Mouse (Mus musculus) heart, embryonic 11.5 days (tissue): ENCODE data around the gene Myt1l. TPM values are rescaled to one million over a fixed set of nuclear protein-coding genes. Genes with fewer than 3 reads are reported as not detected.

Experiments
- ATAC-seq: fragments of 200-750 bp; cut with Nextera tagmentation; replicated peaks from 2 replicates; pipeline ENCODE4 v1.8.0; 2017; ENCODE audit warnings: moderate library complexity; ENCODE audit not compliant: insufficient number of reproducible peaks, low FRiP score, low TSS enrichment
- H3K27ac ChIP-seq: fragments of 300-500 bp; sonication (generic); 2 replicates; pipeline ENCODE4 v1.5.1; 2014; ENCODE audit warnings: mild to moderate bottlenecking, low read depth, low read length
- H3K27me3 ChIP-seq: fragments of 300-500 bp; sonication (generic); 2 replicates; pipeline ENCODE4 v1.6.1; 2014; ENCODE audit warnings: mild to moderate bottlenecking, low read length, mixed read lengths; ENCODE audit not compliant: control insufficient read depth, insufficient read depth
- H3K36me3 ChIP-seq: fragments of 300-500 bp; sonication (generic); 2 replicates; pipeline ENCODE4 v1.6.1; 2014; ENCODE audit warnings: mild to moderate bottlenecking, low read length, moderate library complexity, mixed read lengths; ENCODE audit not compliant: control insufficient read depth, insufficient read depth
- H3K4me1 ChIP-seq: fragments of 300-500 bp; sonication (generic); 2 replicates; pipeline ENCODE4 v1.6.1; 2014; ENCODE audit warnings: low read length; ENCODE audit not compliant: control insufficient read depth, insufficient read depth
- H3K4me2 ChIP-seq: fragments of 300-500 bp; sonication (generic); 2 replicates; pipeline ENCODE4 v1.6.1; 2014; ENCODE audit warnings: mild to moderate bottlenecking, moderate library complexity
- H3K4me3 ChIP-seq: fragments of 300-500 bp; sonication (generic); 2 replicates; pipeline ENCODE4 v1.5.1; 2014; ENCODE audit warnings: low read depth, low read length
- H3K9ac ChIP-seq: fragments of 300-500 bp; sonication (generic); 2 replicates; pipeline ENCODE4 v1.6.1; 2014; ENCODE audit warnings: mild to moderate bottlenecking, low read depth, low read length, moderate library complexity
- H3K9me3 ChIP-seq: fragments of 300-500 bp; sonication (generic); replicated peaks from 2 replicates; pipeline ENCODE4 v1.6.1; 2016; ENCODE audit warnings: low read length; ENCODE audit not compliant: control insufficient read depth
- WGBS: fragments of 180-500 bp; shearing (Covaris S2); extraction: QIAGEN DNeasy Blood & Tissue Kit; methylation state at CpG from one replicate; pipeline ENCODE4 v1.1.7; 2014; ENCODE audit not compliant: insufficient replicate concordance; 5-methylcytosine and 5-hydroxymethylcytosine counted together
- polyA plus RNA-seq: library from polyadenylated mRNA; unstranded; fragments of >200 nt; fragmentation: Nextera tagmentation; extraction: Ambion mirVana; gene quantifications from 2 replicates; pipeline ENCODE4 v1.2.1, GENCODE M21; 2014

Myt1l gene
- polyA plus RNA-seq, 1 experiment from 2014 or later, result 1.1 TPM

- H3K27me3 ChIP-seq, result peaks cover 38% of the 10 kb centered on the region
- H3K9me3 ChIP-seq, result no peaks in the 10 kb centered on the region
- H3K27ac ChIP-seq, result no peak overlapping the region
- ATAC-seq, result no peak
- no peaks in the 10 kb centered on the region for H3K36me3 ChIP-seq
- H3K4me1 ChIP-seq, result no peaks in the 10 kb centered on the region
- H3K4me3 ChIP-seq, result peak overlapping the region; percentile 14; the same call in 1 of the 2 replicates
- no peak overlapping the region for H3K9ac ChIP-seq
- peak overlapping the region; percentile 31 for H3K4me2 ChIP-seq
- 1% methylated on average over 25 of the region's 25 CpGs for WGBS
Observed at GRCm38 (mm10) chr12:29534761-29535300, 6.6 kb downstream of the Myt1l start.

GRCm38 (mm10) chr12:29537916-29538315 lies 9.7 kb downstream of the Myt1l start:
- H3K4me3 ChIP-seq, result no peak overlapping the region
- no peaks in the 10 kb centered on the region for H3K9me3 ChIP-seq
- H3K36me3 ChIP-seq, result no peaks in the 10 kb centered on the region
- peaks cover 33% of the 10 kb centered on the region for H3K27me3 ChIP-seq
- 58% methylated on average over 5 of the region's 5 CpGs for WGBS
- no peak overlapping the region for H3K27ac ChIP-seq
- H3K4me1 ChIP-seq, result no peaks in the 10 kb centered on the region
- H3K9ac ChIP-seq, result no peak overlapping the region
- no peak overlapping the region for H3K4me2 ChIP-seq
- ATAC-seq, result no peak

GRCm38 (mm10) chr12:29538456-29538855 lies 10.3 kb downstream of the Myt1l start:
- Histone ChIP-seq H3K4me2 (no peak overlapping the region), H3K27me3 (peaks cover 27% of the 10 kb centered on the region), H3K9me3 (no peaks in the 10 kb centered on the region), H3K36me3 (no peaks in the 10 kb centered on the region), H3K4me3 (no peak overlapping the region), H3K27ac (no peak overlapping the region), H3K4me1 (no peaks in the 10 kb centered on the region), H3K9ac (no peak overlapping the region)
- 66% methylated on average over 11 of the region's 11 CpGs for WGBS
- no peak for ATAC-seq

GRCm38 (mm10) chr12:29539106-29539505 lies 10.9 kb downstream of the Myt1l start:
- Histone ChIP-seq H3K9ac (no peak overlapping the region), H3K4me2 (no peak overlapping the region), H3K9me3 (no peaks in the 10 kb centered on the region), H3K27me3 (peaks cover 21% of the 10 kb centered on the region), H3K36me3 (no peaks in the 10 kb centered on the region), H3K27ac (no peak overlapping the region), H3K4me3 (no peak overlapping the region), H3K4me1 (no peaks in the 10 kb centered on the region)
- WGBS, result 45% methylated on average over 5 of the region's 5 CpGs
- no peak for ATAC-seq

- Histone ChIP-seq H3K4me3 (no peak overlapping the region), H3K4me1 (no peaks in the 10 kb centered on the region), H3K9ac (no peak overlapping the region), H3K9me3 (no peaks in the 10 kb centered on the region), H3K27me3 (peaks cover 12% of the 10 kb centered on the region), H3K36me3 (no peaks in the 10 kb centered on the region), H3K4me2 (no peak overlapping the region), H3K27ac (no peak overlapping the region)
- WGBS, result 74% methylated on average over 5 of the region's 5 CpGs
- ATAC-seq, result no peak
Observed at GRCm38 (mm10) chr12:29540741-29541140, 12.6 kb downstream of the Myt1l start.

- peaks cover 3% of the 10 kb centered on the region; the same call in 1 of the 2 replicates for H3K27me3 ChIP-seq
- no peaks in the 10 kb centered on the region for H3K9me3 ChIP-seq
- 49% methylated on average over 3 of the region's 3 CpGs for WGBS
Observed at GRCm38 (mm10) chr12:29546073-29546472, 17.9 kb downstream of the Myt1l start.

GRCm38 (mm10) chr12:29547112-29547511 lies 18.9 kb downstream of the Myt1l start:
- H3K9me3 ChIP-seq, result no peaks in the 10 kb centered on the region
- no peak for ATAC-seq
- no peaks in the 10 kb centered on the region for H3K4me1 ChIP-seq
- no peak overlapping the region for H3K27ac ChIP-seq
- 68% methylated on average over 5 of the region's 5 CpGs for WGBS
- H3K36me3 ChIP-seq, result no peaks in the 10 kb centered on the region
- H3K4me3 ChIP-seq, result no peak overlapping the region
- peaks cover 3% of the 10 kb centered on the region; the same call in 1 of the 2 replicates for H3K27me3 ChIP-seq
- H3K4me2 ChIP-seq, result no peak overlapping the region
- no peak overlapping the region for H3K9ac ChIP-seq

More at GRCm38 (mm10) chr12:29546073-29546472, 17.9 kb downstream of the Myt1l start:
- no peak overlapping the region for H3K27ac ChIP-seq
- no peak overlapping the region for H3K4me2 ChIP-seq
- no peaks in the 10 kb centered on the region for H3K36me3 ChIP-seq
- ATAC-seq, result no peak
- H3K4me1 ChIP-seq, result no peaks in the 10 kb centered on the region
- H3K9ac ChIP-seq, result no peak overlapping the region
- no peak overlapping the region for H3K4me3 ChIP-seq

GRCm38 (mm10) chr12:29547755-29548154 lies 19.6 kb downstream of the Myt1l start:
- H3K4me3 ChIP-seq, result no peak overlapping the region
- H3K4me1 ChIP-seq, result no peaks in the 10 kb centered on the region
- no peak overlapping the region for H3K9ac ChIP-seq
- WGBS, result 55% methylated on average over 6 of the region's 6 CpGs
- H3K9me3 ChIP-seq, result no peaks in the 10 kb centered on the region
- no peak overlapping the region for H3K4me2 ChIP-seq
- H3K27me3 ChIP-seq, result peaks cover 3% of the 10 kb centered on the region; the same call in 1 of the 2 replicates
- no peak overlapping the region for H3K27ac ChIP-seq
- no peaks in the 10 kb centered on the region for H3K36me3 ChIP-seq
- ATAC-seq, result no peak

GRCm38 (mm10) chr12:29553138-29553537 lies 25.0 kb downstream of the Myt1l start:
- no peak overlapping the region for H3K4me2 ChIP-seq
- H3K36me3 ChIP-seq, result no peaks in the 10 kb centered on the region
- H3K27me3 ChIP-seq, result no peaks in the 10 kb centered on the region
- no peaks in the 10 kb centered on the region for H3K9me3 ChIP-seq
- no peaks in the 10 kb centered on the region for H3K4me1 ChIP-seq
- H3K4me3 ChIP-seq, result no peak overlapping the region
- no peak for ATAC-seq
- H3K9ac ChIP-seq, result no peak overlapping the region
- no peak overlapping the region for H3K27ac ChIP-seq
- WGBS, result 73% methylated on average over 7 of the region's 7 CpGs
